Comparison of ENCODE assay signal across 8 mouse cellular contexts in the genomic region with DNA sequence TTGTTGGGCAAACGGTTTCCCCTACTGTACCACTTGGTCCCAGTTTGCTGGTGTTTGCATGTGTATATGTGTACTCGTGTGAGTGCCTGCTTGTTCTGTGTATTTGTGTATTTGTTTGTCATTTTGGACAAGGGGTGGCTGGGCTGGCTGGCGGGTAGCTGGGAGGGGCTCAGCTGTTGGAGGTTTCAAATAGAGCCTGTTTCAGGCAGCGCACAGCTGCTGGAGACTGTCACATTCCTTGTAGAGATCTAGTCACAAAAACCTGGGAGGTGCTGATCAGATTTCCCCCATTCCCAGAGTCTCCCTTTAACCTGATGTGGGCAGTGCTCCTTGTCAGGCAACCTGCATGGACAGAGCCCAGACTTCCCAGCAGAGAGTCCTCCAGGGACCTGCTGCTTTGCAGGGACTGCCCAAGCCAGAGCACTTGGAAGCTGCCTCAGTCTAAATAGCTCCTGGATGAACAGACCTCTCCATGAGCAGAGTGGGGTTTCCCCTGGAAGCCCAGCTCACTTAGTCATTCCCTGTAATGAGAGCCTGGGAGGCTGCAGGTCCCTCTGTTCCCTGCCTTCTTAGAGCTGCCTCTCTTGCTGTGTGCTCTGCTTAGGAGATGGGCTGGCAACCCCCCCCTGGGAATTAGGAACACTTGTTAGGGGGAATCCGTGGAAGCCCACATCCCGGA. TPM values are rescaled to one million over a fixed set of nuclear protein-coding genes. Genes with fewer than 3 reads are reported as not detected.
A peak's percentile ranks its signal among the peaks of the same experiment; 100 is the strongest.
DNase-seq lines count a peak whose midpoint lies in the region; ATAC-seq lines count a peak whose summit lies in the region.

No protein-coding gene starts in this region.

- ATAC-seq in forebrain, embryonic 12.5 days (ENCODE audit: low FRiP score) = no peak
- no peak for ATAC-seq in hindbrain, embryonic 13.5 days (ENCODE audit: low FRiP score)
- ATAC-seq in neural tube, embryonic 14.5 days (ENCODE audit: low read depth) = no peak
- no peak for ATAC-seq in megakaryocyte, adult 5-6 weeks (ENCODE audit: poor library complexity, severe bottlenecking)
- ATAC-seq in cerebellum, adult (ENCODE audit: insufficient number of reproducible peaks, low FRiP score, low TSS enrichment) = no peak

- 28% methylated on average over 6 of the region's 6 CpGs for WGBS in forebrain, embryonic 12.5 days
- 29% methylated on average over 6 of the region's 6 CpGs for WGBS in hindbrain, embryonic 13.5 days
- WGBS in neural tube, embryonic 14.5 days = 37% methylated on average over 6 of the region's 6 CpGs

- H3K36me3 ChIP-seq in forebrain, embryonic 12.5 days (replicated peaks) = no peaks in the 10 kb centered on the region
- H3K36me3 ChIP-seq in hindbrain, embryonic 13.5 days = no peaks in the 10 kb centered on the region
- no peaks in the 10 kb centered on the region for H3K36me3 ChIP-seq in neural tube, embryonic 14.5 days (ENCODE audit: control insufficient read depth, insufficient read depth, low read length)

- peak overlapping the region; percentile 68; the same call in 1 of the 2 replicates for H3K9ac ChIP-seq in forebrain, embryonic 12.5 days
- peak overlapping the region; percentile 75 for H3K9ac ChIP-seq in hindbrain, embryonic 13.5 days
- peak overlapping the region; percentile 44 for H3K9ac ChIP-seq in neural tube, embryonic 14.5 days (replicated peaks; ENCODE audit: low read depth, low read length)

- peak overlapping the region; percentile 98 for H3K4me2 ChIP-seq in forebrain, embryonic 12.5 days
- peak overlapping the region; percentile 87 for H3K4me2 ChIP-seq in hindbrain, embryonic 13.5 days
- peak overlapping the region; percentile 87 for H3K4me2 ChIP-seq in neural tube, embryonic 14.5 days (ENCODE audit: low read depth, low read length)

- no peaks in the 10 kb centered on the region for H3K9me3 ChIP-seq in forebrain, embryonic 12.5 days
- no peaks in the 10 kb centered on the region for H3K9me3 ChIP-seq in hindbrain, embryonic 13.5 days
- no peaks in the 10 kb centered on the region for H3K9me3 ChIP-seq in neural tube, embryonic 14.5 days (ENCODE audit: control insufficient read depth, low read length)

- H3K4me3 ChIP-seq in forebrain, embryonic 12.5 days (replicated peaks) = peak overlapping the region; percentile 46
- H3K4me3 ChIP-seq in hindbrain, embryonic 13.5 days = peak overlapping the region; percentile 50
- H3K4me3 ChIP-seq in neural tube, embryonic 14.5 days (ENCODE audit: low read depth, low read length) = peak overlapping the region; percentile 40

- 0 out of 2 replicates have a peak overlapping the region, but pooled peaks have one; percentile 27 for H3K27ac ChIP-seq in forebrain, embryonic 12.5 days
- 0 out of 2 replicates have a peak overlapping the region, but pooled peaks have one; percentile 25 for H3K27ac ChIP-seq in hindbrain, embryonic 13.5 days
- 0 out of 2 replicates have a peak overlapping the region, but pooled peaks have one; percentile 28 for H3K27ac ChIP-seq in neural tube, embryonic 14.5 days (ENCODE audit: low read depth, low read length)

- H3K27me3 ChIP-seq in forebrain, embryonic 12.5 days = peaks cover 45% of the 10 kb centered on the region
- peaks cover 30% of the 10 kb centered on the region for H3K27me3 ChIP-seq in hindbrain, embryonic 13.5 days
- H3K27me3 ChIP-seq in neural tube, embryonic 14.5 days (ENCODE audit: control insufficient read depth, insufficient read depth, low read length) = no peaks in the 10 kb centered on the region

- H3K4me1 ChIP-seq in forebrain, embryonic 12.5 days = peaks cover 48% of the 10 kb centered on the region
- peaks cover 74% of the 10 kb centered on the region for H3K4me1 ChIP-seq in hindbrain, embryonic 13.5 days (replicated peaks)
- peaks cover 21% of the 10 kb centered on the region for H3K4me1 ChIP-seq in neural tube, embryonic 14.5 days (ENCODE audit: control insufficient read depth, insufficient read depth, low read length)

- peak; percentile 33 to 36 for DNase-seq in layer of hippocampus, postnatal 10 days (ENCODE audit: low spot score in 2 of 2)
- DNase-seq in layer of hippocampus, adult 9-11 months = no peak
- DNase-seq in thymus, postnatal 10 days (ENCODE audit: low spot score in 2 of 2) = no peak

RNA-seq across cellular contexts. Expression of gene Kcnn3, which starts 2.6 kb away (rescaled TPM):
- total RNA-seq in layer of hippocampus, postnatal 10 days (2021) = 10 to 100 TPM; 28.5 to 30.3 TPM
- polyA plus RNA-seq in forebrain, embryonic 12.5 days (2016; fragmentation: Nextera tagmentation; extraction: Ambion mirVana) = 2.0 and 2.3 TPM in 2 replicates
- polyA plus RNA-seq in hindbrain, embryonic 13.5 days (2015; fragmentation: Nextera tagmentation; extraction: Ambion mirVana) = 5.1 and 6.6 TPM in 2 replicates
- 6.1 and 9.9 TPM in 2 replicates for polyA plus RNA-seq in neural tube, embryonic 14.5 days (2014; fragmentation: Nextera tagmentation; extraction: Ambion mirVana)
- not detected in 2 replicates for total RNA-seq in megakaryocyte, adult 5-6 weeks (2015)
- not detected in 2 replicates for total RNA-seq in megakaryocyte, adult 5-6 weeks (2017)

Comparison
In these comparisons a context has a peak if more than half of its experiments do, and no peak if none do; other contexts are left out.
1. DNase-seq: peak in layer of hippocampus, postnatal 10 days (2 of 2); none in layer of hippocampus, adult 9-11 months (single experiment) and thymus, postnatal 10 days (0 of 2).
2. Peak in every context shown above with its lines, with median percentiles within 50 percentile points of each other: H3K27ac ChIP-seq, H3K4me2 ChIP-seq, H3K4me3 ChIP-seq and H3K9ac ChIP-seq.